Mouse (Mus musculus) embryonic facial prominence, embryonic 11.5 days (tissue): ENCODE results near the gene Cct8l1. TPM values are rescaled to one million over a fixed set of nuclear protein-coding genes. Genes with fewer than 3 reads are reported as not detected.

Experiments
- ATAC-seq: fragments of 200-750 bp; cut with Nextera tagmentation; replicated peaks from 2 replicates; pipeline ENCODE4 v1.8.0; 2017; ENCODE audit warnings: low read depth; ENCODE audit not compliant: insufficient number of reproducible peaks, low FRiP score, low TSS enrichment
- DNase-seq: peaks from one replicate; pipeline ENCODE4 v3.0.0-alpha.2; 2015; ENCODE audit warnings: low spot score
- H3K27ac ChIP-seq: fragments of 300-500 bp; sonication (generic); replicated peaks from 2 replicates; pipeline ENCODE4 v1.5.1; 2014; ENCODE audit warnings: mild to moderate bottlenecking, low read depth, low read length, control low read depth
- H3K27me3 ChIP-seq: fragments of 300-500 bp; sonication (generic); 2 replicates; pipeline ENCODE4 v1.6.1; 2014; ENCODE audit warnings: mild to moderate bottlenecking, low read length, moderate library complexity, mixed read lengths; ENCODE audit not compliant: control insufficient read depth, insufficient read depth
- H3K36me3 ChIP-seq: fragments of 300-500 bp; sonication (generic); replicated peaks from 2 replicates; pipeline ENCODE4 v1.6.1; 2014; ENCODE audit warnings: low read depth, mild to moderate bottlenecking, low read length, moderate library complexity, mixed read lengths; ENCODE audit not compliant: control insufficient read depth, insufficient read depth
- H3K4me1 ChIP-seq: fragments of 300-500 bp; sonication (generic); 2 replicates; pipeline ENCODE4 v1.6.1; 2014; ENCODE audit warnings: low read length, mixed read lengths; ENCODE audit not compliant: control insufficient read depth, insufficient read depth
- H3K4me2 ChIP-seq: fragments of 300-500 bp; sonication (generic); 2 replicates; pipeline ENCODE4 v1.6.1; 2014; ENCODE audit warnings: low read depth, mild to moderate bottlenecking, control low read depth, low read length, moderate library complexity
- H3K4me3 ChIP-seq: fragments of 300-500 bp; sonication (generic); 2 replicates; pipeline ENCODE4 v1.5.1; 2014; ENCODE audit warnings: low read depth, low read length, control low read depth
- H3K9ac ChIP-seq: fragments of 300-500 bp; sonication (generic); replicated peaks from 2 replicates; pipeline ENCODE4 v1.6.1; 2014; ENCODE audit warnings: mild to moderate bottlenecking, control low read depth, low read length
- H3K9me3 ChIP-seq: fragments of 300-500 bp; sonication (generic); replicated peaks from 2 replicates; pipeline ENCODE4 v1.6.1; 2016; ENCODE audit warnings: mild to moderate bottlenecking, low read length, inconsistent platforms, mixed read lengths; ENCODE audit not compliant: control insufficient read depth
- WGBS: fragments of 180-500 bp; shearing (Covaris S2); extraction: QIAGEN DNeasy Blood & Tissue Kit; methylation state at CpG from one replicate; pipeline ENCODE4 v1.1.7; 2014; 5-methylcytosine and 5-hydroxymethylcytosine counted together
- polyA plus RNA-seq: library from polyadenylated mRNA; unstranded; fragments of >200 nt; fragmentation: Nextera tagmentation; extraction: Ambion mirVana; gene quantifications from 2 replicates; pipeline ENCODE4 v1.2.1, GENCODE M21; 2014

Cct8l1 gene
- not detected in 2 replicates for polyA plus RNA-seq

DNA sequence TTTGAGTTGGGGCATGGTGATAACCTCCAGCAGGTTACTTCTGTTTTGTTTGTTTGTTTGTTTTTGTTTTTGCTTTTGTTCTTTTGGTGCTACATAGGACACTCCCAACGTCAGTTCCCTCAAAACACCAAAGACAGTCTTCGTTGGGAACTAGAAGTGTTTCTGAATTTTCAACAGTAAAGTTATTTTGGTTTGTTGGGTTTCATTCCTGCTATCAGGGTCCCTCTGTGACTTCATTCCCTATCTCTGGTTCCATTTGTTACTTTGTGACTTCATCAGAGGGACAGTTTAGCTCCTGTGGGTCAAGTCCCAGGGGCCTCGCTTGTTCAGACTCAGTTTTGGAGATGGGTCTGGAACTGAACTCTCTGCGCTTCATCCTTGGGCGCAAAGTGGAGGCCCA is at the start of gene Cct8l1:
Gene Cct8l1, plus strand, starts transcription at position 301 of the 400 bp plus-strand sequence.
- H3K36me3 ChIP-seq: no peaks in the 10 kb centered on the region
- H3K9ac ChIP-seq: no peak within 1 kb of the TSS
- 90% methylated on average over 5 of the region's 5 CpGs for WGBS
- no peaks in the 10 kb centered on the region for H3K9me3 ChIP-seq
- no peaks in the 10 kb centered on the region for H3K27me3 ChIP-seq
- H3K27ac ChIP-seq: no peak within 1 kb of the TSS
- H3K4me3 ChIP-seq: no peak within 1 kb of the TSS
- ATAC-seq (no peak), DNase-seq (no peak)
- H3K4me1 ChIP-seq: no peaks in the 10 kb centered on the region
- no peak within 1 kb of the TSS for H3K4me2 ChIP-seq

GRCm38 (mm10) chr5:25472070-25472469 is 43.8 kb upstream of the Cct8l1 start:
- DNase-seq (peak; percentile 77), ATAC-seq (no peak)
- Histone ChIP-seq H3K27ac (no peak overlapping the region), H3K4me3 (peak overlapping the region; percentile 30), H3K4me1 (no peaks in the 10 kb centered on the region), H3K4me2 (peak overlapping the region; percentile 38; the same call in 1 of the 2 replicates), H3K36me3 (no peaks in the 10 kb centered on the region), H3K9me3 (no peaks in the 10 kb centered on the region), H3K9ac (peak overlapping the region; percentile 18; the same call in 1 of the 2 replicates), H3K27me3 (no peaks in the 10 kb centered on the region)
- 1% methylated on average over 6 of the region's 6 CpGs for WGBS

- no peak for ATAC-seq
- DNase-seq: no peak
- 79% methylated on average over 2 of the region's 2 CpGs for whole genome bisulfite sequencing
- H3K9me3 ChIP-seq: no peaks in the 10 kb centered on the region
- H3K27me3 ChIP-seq: no peaks in the 10 kb centered on the region
- H3K4me1 ChIP-seq: no peaks in the 10 kb centered on the region
- H3K4me3 ChIP-seq: no peak overlapping the region
- H3K27ac ChIP-seq: no peak overlapping the region
- no peak overlapping the region for H3K4me2 ChIP-seq
- no peak overlapping the region for H3K9ac ChIP-seq
- H3K36me3 ChIP-seq: no peaks in the 10 kb centered on the region
Measured at GRCm38 (mm10) chr5:25475789-25476188, 40.1 kb upstream of the Cct8l1 start.

GRCm38 (mm10) chr5:25478863-25479262 is 37.0 kb upstream of the Cct8l1 start:
- DNase-seq (no peak), ATAC-seq (no peak)
- Histone ChIP-seq H3K4me3 (no peak overlapping the region), H3K27ac (no peak overlapping the region), H3K9ac (no peak overlapping the region), H3K9me3 (no peaks in the 10 kb centered on the region), H3K27me3 (no peaks in the 10 kb centered on the region), H3K36me3 (no peaks in the 10 kb centered on the region), H3K4me2 (no peak overlapping the region), H3K4me1 (no peaks in the 10 kb centered on the region)

- H3K9ac ChIP-seq: no peak overlapping the region
- 33% methylated on average over 2 of the region's 2 CpGs for WGBS
- peak overlapping the region; percentile 93; the same call in 1 of the 2 replicates for H3K4me3 ChIP-seq
- H3K9me3 ChIP-seq: no peaks in the 10 kb centered on the region
- no peak for DNase-seq
- H3K4me1 ChIP-seq: no peaks in the 10 kb centered on the region
- H3K4me2 ChIP-seq: peak overlapping the region; percentile 67
- no peaks in the 10 kb centered on the region for H3K27me3 ChIP-seq
- H3K27ac ChIP-seq: no peak overlapping the region
- H3K36me3 ChIP-seq: no peaks in the 10 kb centered on the region
- no peak for ATAC-seq
Measured at GRCm38 (mm10) chr5:25496652-25497051, 19.2 kb upstream of the Cct8l1 start.

DNA sequence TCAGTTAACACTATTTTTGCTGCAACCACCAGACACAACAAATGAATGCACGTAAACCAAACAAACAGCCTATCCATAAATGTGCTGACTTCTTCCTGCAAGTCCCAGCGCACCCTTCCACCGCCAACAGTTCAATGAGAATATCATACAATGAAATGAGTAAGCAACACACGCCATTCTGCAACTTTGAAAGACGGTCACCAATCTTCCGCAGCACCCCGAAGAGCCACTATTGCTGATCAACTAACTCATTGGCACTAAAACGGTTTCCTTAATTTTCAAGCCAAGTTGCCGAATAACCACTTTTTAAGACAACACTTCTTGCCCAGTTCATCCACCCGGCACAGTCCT is 18.5 kb upstream of the Cct8l1 start:
- 3% methylated on average over 10 of the region's 10 CpGs for WGBS
- Histone ChIP-seq H3K27ac (no peak overlapping the region), H3K9ac (peak overlapping the region; percentile 96), H3K36me3 (no peaks in the 10 kb centered on the region), H3K4me3 (peak overlapping the region; percentile 93), H3K27me3 (no peaks in the 10 kb centered on the region), H3K4me1 (no peaks in the 10 kb centered on the region), H3K4me2 (peak overlapping the region; percentile 67), H3K9me3 (no peaks in the 10 kb centered on the region)
- ATAC-seq: no peak
- DNase-seq: peak; percentile 26

GRCm38 (mm10) chr5:25497720-25498345 is 18.0 kb upstream of the Cct8l1 start:
- Histone ChIP-seq H3K9ac (peak overlapping the region; percentile 96), H3K4me3 (peak overlapping the region; percentile 93), H3K27me3 (no peaks in the 10 kb centered on the region), H3K9me3 (no peaks in the 10 kb centered on the region), H3K27ac (peak overlapping the region; percentile 95), H3K36me3 (no peaks in the 10 kb centered on the region), H3K4me1 (no peaks in the 10 kb centered on the region), H3K4me2 (peak overlapping the region; percentile 67)
- DNase-seq (peak; percentile 67), ATAC-seq (no peak)
- WGBS: 0% methylated on average over 61 of the region's 78 CpGs

GRCm38 (mm10) chr5:25498346-25498820 is 17.5 kb upstream of the Cct8l1 start, which contains the start of gene Kmt2c:
Kmt2c (minus strand) TSS chr5:25498783.
- Histone ChIP-seq H3K36me3 (no peaks in the 10 kb centered on the region), H3K4me1 (no peaks in the 10 kb centered on the region), H3K9me3 (no peaks in the 10 kb centered on the region), H3K4me2 (peak within 1 kb of the TSS; percentile 78), H3K27ac (peak within 1 kb of the TSS; percentile 97), H3K27me3 (no peaks in the 10 kb centered on the region), H3K4me3 (peak within 1 kb of the TSS; percentile 93), H3K9ac (peak within 1 kb of the TSS; percentile 96)
- under 1% methylated on average over 32 of the region's 54 CpGs for WGBS
- DNase-seq: no peak
- ATAC-seq: no peak; the same call in 1 of the 2 replicates
